Mouse (Mus musculus): ENCODE measurements around the gene Ubxn11. TPM values are rescaled to one million over a fixed set of nuclear protein-coding genes. Genes with fewer than 3 reads are reported as not detected.

The Ubxn11 gene
- polyA plus RNA-seq, 1 experiment from 2014 or later = 1.3 TPM

DNA sequence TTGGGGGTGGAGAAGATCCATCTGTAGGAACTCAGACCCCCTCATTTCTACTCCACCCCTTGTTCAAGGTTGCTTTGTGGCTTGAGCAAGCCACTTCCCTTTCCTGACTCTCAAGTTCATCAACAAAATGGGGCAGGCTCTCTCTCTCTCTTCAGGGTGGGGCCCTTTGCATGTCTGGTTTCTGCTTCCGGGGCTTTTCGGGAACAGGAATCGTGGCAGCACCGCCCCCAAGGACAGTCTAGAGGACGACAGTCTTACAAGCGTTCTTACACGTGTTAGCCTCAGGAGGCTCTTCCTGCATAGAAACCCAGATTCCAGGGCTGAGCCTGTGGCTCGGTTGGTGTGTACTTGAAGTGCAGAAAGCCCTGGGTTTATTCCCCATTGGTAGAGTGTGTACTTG, 14.6 kb downstream of the Ubxn11 start:
- no peak for ATAC-seq (ENCODE audit: low FRiP score, low TSS enrichment)
- Histone ChIP-seq H3K27me3 (ENCODE audit: control insufficient read depth, insufficient read depth, low read length) (no peaks in the 10 kb centered on the region), H3K4me1 (replicated peaks; ENCODE audit: control insufficient read depth, insufficient read depth) (no peaks in the 10 kb centered on the region), H3K9ac (ENCODE audit: low read length) (no peak overlapping the region), H3K9me3 (ENCODE audit: control insufficient read depth, low read length) (no peaks in the 10 kb centered on the region), H3K27ac (replicated peaks) (no peak overlapping the region), H3K4me2 (replicated peaks; ENCODE audit: low read depth) (no peak overlapping the region), H3K4me3 (ENCODE audit: low read depth, low read length) (no peak overlapping the region), H3K36me3 (ENCODE audit: control insufficient read depth, insufficient read depth, low read length) (no peaks in the 10 kb centered on the region)
- TF ChIP-seq CTCF (IDR thresholded peaks at IDR 0.05; ENCODE audit: low read depth) (no peak), EP300 (optimal IDR thresholded peaks at IDR 0.05) (no peak)
- DNase-seq (ENCODE audit: low spot score) = no peak
- WGBS = 73% methylated on average over 8 of the region's 8 CpGs

DNA sequence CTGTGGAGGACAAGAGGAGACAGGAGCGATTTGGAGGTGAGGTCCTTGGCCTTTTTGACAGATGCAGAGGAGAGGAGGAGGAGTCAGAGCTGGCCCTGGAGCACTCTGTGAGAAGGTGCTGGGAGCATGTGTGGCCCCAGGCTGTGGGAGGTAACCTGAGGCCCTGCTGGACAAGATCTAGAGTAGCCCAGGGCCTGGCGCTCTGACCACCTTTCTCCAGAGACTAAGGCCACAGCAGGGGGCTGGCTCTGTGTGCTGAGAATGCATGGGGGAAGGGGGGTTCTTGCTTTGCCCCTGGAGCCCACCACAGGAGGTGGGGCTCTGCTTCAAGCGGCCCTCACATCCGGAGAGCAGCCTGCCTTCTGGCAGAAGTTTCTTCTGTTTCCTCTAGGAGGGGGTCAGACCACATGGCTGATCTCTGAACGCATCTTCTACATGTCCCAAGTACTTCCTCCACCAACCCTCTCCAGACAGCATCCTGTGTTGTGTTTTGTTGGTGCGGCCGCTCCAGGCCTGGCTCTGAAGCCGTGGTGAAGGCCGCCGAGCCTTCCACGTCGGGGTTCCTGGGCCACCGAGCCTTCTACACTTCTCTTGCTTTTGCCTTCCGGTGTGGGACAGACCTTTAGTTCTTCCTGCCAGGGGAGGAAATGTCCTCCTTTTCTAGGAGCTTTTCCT, 15.9 kb downstream of the Ubxn11 start:
- no peaks in the 10 kb centered on the region for H3K9me3 ChIP-seq (ENCODE audit: control insufficient read depth, low read length)
- WGBS = 72% methylated on average over 14 of the region's 14 CpGs
- DNase-seq (ENCODE audit: low spot score) (no peak), ATAC-seq (ENCODE audit: low FRiP score, low TSS enrichment) (no peak)
- no peak overlapping the region for H3K4me2 ChIP-seq (replicated peaks; ENCODE audit: low read depth)
- H3K27ac ChIP-seq (replicated peaks) = no peak overlapping the region
- no peak overlapping the region for H3K9ac ChIP-seq (ENCODE audit: low read length)
- no peak for TF ChIP-seq CTCF (IDR thresholded peaks at IDR 0.05; ENCODE audit: low read depth)
- TF ChIP-seq EP300 (optimal IDR thresholded peaks at IDR 0.05) = no peak
- H3K4me3 ChIP-seq (ENCODE audit: low read depth, low read length) = no peak overlapping the region
- no peaks in the 10 kb centered on the region for H3K4me1 ChIP-seq (replicated peaks; ENCODE audit: control insufficient read depth, insufficient read depth)
- no peaks in the 10 kb centered on the region for H3K36me3 ChIP-seq (ENCODE audit: control insufficient read depth, insufficient read depth, low read length)
- no peaks in the 10 kb centered on the region for H3K27me3 ChIP-seq (ENCODE audit: control insufficient read depth, insufficient read depth, low read length)

DNA sequence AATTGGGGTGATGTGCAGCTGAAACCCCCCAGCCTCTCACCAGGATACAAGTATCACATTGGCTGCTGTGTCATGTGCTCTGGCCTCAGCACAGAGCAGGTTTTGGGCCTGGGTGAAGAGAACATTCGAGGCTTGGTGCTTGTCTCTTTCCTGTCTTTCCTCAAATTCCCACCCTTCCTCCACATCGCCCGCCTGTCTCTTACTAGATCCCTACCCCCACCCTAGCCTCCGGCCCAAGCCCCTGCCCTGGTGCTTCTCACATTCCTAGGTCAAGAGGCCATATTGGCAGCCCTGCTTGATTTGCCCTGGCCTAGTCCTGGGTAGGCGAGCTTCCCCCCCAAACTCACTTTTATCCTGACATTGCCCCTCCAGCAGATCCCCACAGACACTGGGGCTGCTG, 16.7 kb downstream of the Ubxn11 start:
- ATAC-seq (ENCODE audit: low FRiP score, low TSS enrichment) = no peak
- Histone ChIP-seq H3K4me1 (replicated peaks; ENCODE audit: control insufficient read depth, insufficient read depth) (no peaks in the 10 kb centered on the region), H3K9ac (ENCODE audit: low read length) (no peak overlapping the region), H3K36me3 (ENCODE audit: control insufficient read depth, insufficient read depth, low read length) (no peaks in the 10 kb centered on the region), H3K4me2 (replicated peaks; ENCODE audit: low read depth) (no peak overlapping the region), H3K4me3 (ENCODE audit: low read depth, low read length) (no peak overlapping the region), H3K27me3 (ENCODE audit: control insufficient read depth, insufficient read depth, low read length) (no peaks in the 10 kb centered on the region), H3K27ac (replicated peaks) (no peak overlapping the region), H3K9me3 (ENCODE audit: control insufficient read depth, low read length) (no peaks in the 10 kb centered on the region)
- no peak for DNase-seq (ENCODE audit: low spot score)
- no peak for TF ChIP-seq EP300 (optimal IDR thresholded peaks at IDR 0.05)
- no peak for TF ChIP-seq CTCF (IDR thresholded peaks at IDR 0.05; ENCODE audit: low read depth)
- WGBS = 77% methylated on average over 5 of the region's 5 CpGs

DNA sequence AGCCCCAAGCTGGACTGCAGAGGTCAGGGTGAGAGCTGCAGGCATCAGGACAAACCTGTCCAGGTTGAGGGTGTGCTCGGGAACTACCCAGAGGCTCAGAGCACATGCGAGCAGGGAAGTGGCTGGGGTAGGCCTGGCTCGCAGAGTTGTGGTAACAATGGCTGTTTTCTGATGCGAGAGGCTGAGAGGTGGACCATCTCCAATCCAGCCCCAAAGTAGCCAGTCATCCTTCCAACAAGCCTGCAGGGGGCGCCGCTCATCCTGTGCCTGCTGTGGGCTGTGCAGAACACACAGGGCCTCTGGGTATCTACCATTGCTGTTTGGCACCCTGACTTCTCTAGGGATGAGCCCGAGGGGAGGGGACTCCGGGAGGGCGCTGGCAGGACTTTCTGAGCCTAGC, 17.3 kb downstream of the Ubxn11 start:
- no peaks in the 10 kb centered on the region for H3K9me3 ChIP-seq (ENCODE audit: control insufficient read depth, low read length)
- DNase-seq (ENCODE audit: low spot score) (no peak), ATAC-seq (ENCODE audit: low FRiP score, low TSS enrichment) (no peak)
- H3K4me3 ChIP-seq (ENCODE audit: low read depth, low read length) = no peak overlapping the region
- H3K27me3 ChIP-seq (ENCODE audit: control insufficient read depth, insufficient read depth, low read length) = no peaks in the 10 kb centered on the region
- peak; percentile 64 for TF ChIP-seq CTCF (IDR thresholded peaks at IDR 0.05; ENCODE audit: low read depth)
- no peak for TF ChIP-seq EP300 (optimal IDR thresholded peaks at IDR 0.05)
- 61% methylated on average over 9 of the region's 9 CpGs for WGBS
- no peaks in the 10 kb centered on the region for H3K36me3 ChIP-seq (ENCODE audit: control insufficient read depth, insufficient read depth, low read length)
- no peaks in the 10 kb centered on the region for H3K4me1 ChIP-seq (replicated peaks; ENCODE audit: control insufficient read depth, insufficient read depth)
- no peak overlapping the region for H3K27ac ChIP-seq (replicated peaks)
- no peak overlapping the region for H3K9ac ChIP-seq (ENCODE audit: low read length)
- no peak overlapping the region for H3K4me2 ChIP-seq (replicated peaks; ENCODE audit: low read depth)

DNA sequence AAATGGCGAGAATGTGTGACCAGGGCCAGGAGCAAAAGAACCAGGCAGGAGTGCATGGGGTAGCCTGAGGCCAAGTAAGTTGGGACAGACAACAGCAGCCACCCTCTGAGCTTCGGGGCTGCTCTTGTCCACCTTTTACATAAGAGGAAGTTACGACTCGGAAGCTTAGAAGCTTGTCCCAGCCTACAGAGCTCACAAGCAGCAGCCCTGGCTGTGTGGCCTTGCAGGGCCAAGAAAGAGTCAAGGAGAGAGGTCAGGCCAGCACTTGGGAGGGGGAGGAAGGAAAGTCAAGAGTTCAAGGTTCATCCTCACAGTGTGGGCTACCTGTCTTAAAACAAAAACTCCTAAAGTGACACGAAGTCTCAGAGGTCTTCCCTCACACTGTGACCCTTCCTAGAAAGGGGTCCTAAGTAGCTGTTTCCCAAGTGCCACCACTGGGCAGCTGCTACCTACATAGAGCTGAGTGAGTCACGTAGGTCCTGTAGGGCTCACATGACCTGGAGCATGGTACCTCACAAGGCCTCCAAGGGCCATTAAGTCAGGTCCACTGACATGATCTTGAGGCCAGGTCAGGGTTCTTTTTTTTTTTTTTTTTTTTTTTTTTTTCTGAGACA, 17.9 kb downstream of the Ubxn11 start:
- Histone ChIP-seq H3K27ac (replicated peaks) (no peak overlapping the region), H3K4me3 (ENCODE audit: low read depth, low read length) (no peak overlapping the region), H3K9ac (ENCODE audit: low read length) (no peak overlapping the region)

DNA sequence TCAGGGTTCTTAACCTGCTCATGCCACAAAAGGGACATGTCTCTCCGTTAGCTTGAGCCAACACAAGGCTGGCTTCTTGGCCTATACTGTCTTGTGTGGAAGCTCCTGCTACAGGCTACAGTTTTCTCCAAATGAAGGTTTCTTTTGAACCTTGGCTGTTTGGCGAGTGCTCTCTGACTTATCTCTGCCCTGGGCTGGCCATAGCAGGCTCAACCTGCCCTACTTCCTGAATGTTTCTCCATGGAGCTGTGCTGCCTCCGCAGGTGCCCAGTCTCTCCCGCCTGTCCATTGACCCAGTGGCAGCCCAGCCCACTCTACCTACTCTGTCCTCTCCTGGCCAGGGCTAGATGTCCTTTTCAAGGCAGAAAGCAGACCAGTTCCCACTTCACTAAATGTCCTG, 18.5 kb downstream of the Ubxn11 start:
- Histone ChIP-seq H3K27ac (replicated peaks) (no peak overlapping the region), H3K9ac (ENCODE audit: low read length) (no peak overlapping the region), H3K4me2 (replicated peaks; ENCODE audit: low read depth) (no peak overlapping the region), H3K4me3 (ENCODE audit: low read depth, low read length) (no peak overlapping the region), H3K9me3 (ENCODE audit: control insufficient read depth, low read length) (no peaks in the 10 kb centered on the region), H3K27me3 (ENCODE audit: control insufficient read depth, insufficient read depth, low read length) (no peaks in the 10 kb centered on the region), H3K36me3 (ENCODE audit: control insufficient read depth, insufficient read depth, low read length) (no peaks in the 10 kb centered on the region), H3K4me1 (replicated peaks; ENCODE audit: control insufficient read depth, insufficient read depth) (no peaks in the 10 kb centered on the region)
- DNase-seq (ENCODE audit: low spot score) (no peak), ATAC-seq (ENCODE audit: low FRiP score, low TSS enrichment) (no peak)
- WGBS = 69% methylated on average over 4 of the region's 4 CpGs
- no peak for TF ChIP-seq CTCF (IDR thresholded peaks at IDR 0.05; ENCODE audit: low read depth)
- TF ChIP-seq EP300 (optimal IDR thresholded peaks at IDR 0.05) = no peak

More for the DNA sequence above, 17.9 kb downstream of the Ubxn11 start:
- Histone ChIP-seq H3K4me2 (replicated peaks; ENCODE audit: low read depth) (no peak overlapping the region), H3K27me3 (ENCODE audit: control insufficient read depth, insufficient read depth, low read length) (no peaks in the 10 kb centered on the region), H3K4me1 (replicated peaks; ENCODE audit: control insufficient read depth, insufficient read depth) (no peaks in the 10 kb centered on the region), H3K9me3 (ENCODE audit: control insufficient read depth, low read length) (no peaks in the 10 kb centered on the region), H3K36me3 (ENCODE audit: control insufficient read depth, insufficient read depth, low read length) (no peaks in the 10 kb centered on the region)
- no peak for TF ChIP-seq CTCF (IDR thresholded peaks at IDR 0.05; ENCODE audit: low read depth)
- no peak for TF ChIP-seq EP300 (optimal IDR thresholded peaks at IDR 0.05)
- WGBS = 76% methylated on average over 6 of the region's 6 CpGs
- no peak for DNase-seq (ENCODE audit: low spot score)
- ATAC-seq (ENCODE audit: low FRiP score, low TSS enrichment) = no peak
